Mouse (Mus musculus) gastrocnemius, adult 18-20 months (tissue): Measurements from ENCODE around the gene Ksr2. TPM values are rescaled to one million over a fixed set of nuclear protein-coding genes. Genes with fewer than 3 reads are reported as not detected.

Experiments
- DNase-seq: peaks from one replicate; pipeline ENCODE4 v3.0.0; 2021; ENCODE audit warnings: low spot score
- total RNA-seq, 2 experiments: library from RNA; stranded (reverse); gene quantifications; 2 replicates each; pipeline ENCODE4 v1.2.3; 2021

The Ksr2 gene
- total RNA-seq, 2 experiments from 2014 or later, result 0.09 to 0.11 TPM

DNA sequence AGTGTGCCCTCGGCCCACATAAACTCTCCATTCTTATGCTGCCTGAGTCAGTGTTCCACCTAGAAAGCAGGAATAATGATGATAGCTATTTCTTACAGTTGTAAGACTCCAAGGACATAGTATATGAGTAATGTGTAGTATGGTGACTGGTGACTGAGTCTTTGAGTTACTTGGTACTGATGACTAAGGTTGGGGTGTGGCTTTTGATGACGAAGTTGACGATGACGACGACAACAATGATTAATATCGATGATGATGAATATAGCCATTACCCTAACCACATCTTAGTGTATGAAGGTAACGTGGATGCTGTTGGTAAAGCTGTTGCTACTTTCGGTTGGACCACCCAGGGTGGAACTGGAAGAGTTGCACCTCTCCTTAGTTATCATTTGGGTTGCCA is 270.7 kb downstream of the Ksr2 start:
- DNase-seq, result no peak

DNA sequence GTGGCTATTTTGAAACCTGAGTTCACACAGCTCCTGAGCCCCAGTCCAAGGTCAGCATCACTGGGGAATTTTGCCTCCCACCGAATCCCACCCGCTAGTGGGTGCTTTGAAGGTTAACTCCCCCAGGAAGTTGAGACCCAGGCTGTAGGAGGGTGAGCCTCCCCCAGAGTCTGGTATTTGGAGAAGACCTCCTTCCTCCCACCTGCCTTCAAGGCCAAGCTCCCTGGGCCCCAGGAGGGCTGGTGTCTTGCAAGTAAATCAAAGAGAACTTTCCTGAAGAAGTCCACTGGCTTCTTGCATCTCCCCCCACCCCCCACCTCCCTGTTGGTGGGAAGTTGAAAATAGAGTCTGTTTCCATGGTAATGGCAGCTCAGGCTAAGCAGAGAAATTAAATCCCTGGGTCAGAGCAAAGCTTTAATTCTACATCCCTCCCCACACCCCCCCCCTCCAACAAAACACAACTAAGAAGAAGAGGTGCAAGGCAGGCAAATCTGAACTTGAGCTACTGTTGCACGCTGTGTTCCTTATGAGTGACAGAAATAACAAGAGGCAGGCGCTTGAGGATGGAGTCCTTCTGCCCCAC is 274.1 kb downstream of the Ksr2 start:
- DNase-seq, result no peak

DNA sequence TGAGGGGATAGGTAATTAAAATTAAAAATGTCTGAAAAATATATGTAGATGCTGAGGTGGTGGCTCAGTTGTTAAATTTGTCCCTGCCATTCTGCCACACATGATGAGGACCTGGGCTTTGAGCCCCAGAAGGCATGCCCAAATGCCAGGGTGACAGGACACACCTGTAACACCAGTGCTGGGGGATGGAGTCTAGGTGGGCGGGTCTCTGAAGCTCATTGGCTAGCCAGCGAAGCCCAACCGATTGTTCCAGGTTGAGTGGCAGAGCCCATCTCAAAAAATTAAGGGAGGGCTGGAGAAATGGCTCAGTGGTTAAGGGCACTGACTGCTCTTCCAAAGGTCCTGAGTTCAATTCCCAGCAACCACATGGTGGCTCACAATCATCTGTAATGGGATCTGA is 274.9 kb downstream of the Ksr2 start:
- no peak for DNase-seq

DNA sequence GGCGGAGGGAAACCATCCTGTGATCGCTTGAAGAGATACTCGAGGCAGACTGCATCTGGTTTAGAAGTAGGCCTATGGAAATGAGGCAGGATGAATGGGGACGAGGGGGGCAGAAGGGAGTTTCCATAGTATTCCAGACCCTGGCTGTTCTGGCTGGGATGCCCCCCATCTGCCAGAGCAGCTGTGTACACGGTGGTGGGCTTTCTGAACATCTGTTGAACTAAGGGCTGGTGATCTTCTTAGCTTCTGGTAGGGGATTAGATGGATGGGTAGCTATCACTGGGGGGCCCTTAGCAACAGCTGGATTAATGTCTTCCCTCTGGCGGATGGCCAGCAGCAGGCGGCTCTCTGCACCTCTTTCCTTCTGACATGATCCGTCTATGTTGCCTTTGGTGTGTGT is 276.0 kb downstream of the Ksr2 start:
- DNase-seq, result no peak

DNA sequence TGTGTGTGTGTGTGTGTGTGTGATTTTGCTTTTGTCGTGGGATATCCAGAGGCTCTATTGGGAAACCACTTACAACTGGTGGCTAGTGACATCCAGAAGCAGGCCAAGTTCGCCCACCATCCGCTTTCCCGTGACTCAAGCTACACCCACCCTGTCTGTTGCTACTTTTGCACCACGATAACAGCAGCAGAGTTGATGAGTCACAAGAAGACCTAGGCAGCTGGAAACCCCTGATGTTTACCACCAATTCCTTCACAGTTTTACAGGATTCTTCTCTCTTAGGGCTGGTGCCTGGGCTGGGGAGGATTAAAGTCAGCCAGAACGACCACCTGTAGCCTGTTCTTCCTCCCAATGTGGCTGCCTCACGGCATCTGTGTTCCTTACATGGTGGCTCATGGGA is 277.5 kb downstream of the Ksr2 start:
- DNase-seq, result no peak

DNA sequence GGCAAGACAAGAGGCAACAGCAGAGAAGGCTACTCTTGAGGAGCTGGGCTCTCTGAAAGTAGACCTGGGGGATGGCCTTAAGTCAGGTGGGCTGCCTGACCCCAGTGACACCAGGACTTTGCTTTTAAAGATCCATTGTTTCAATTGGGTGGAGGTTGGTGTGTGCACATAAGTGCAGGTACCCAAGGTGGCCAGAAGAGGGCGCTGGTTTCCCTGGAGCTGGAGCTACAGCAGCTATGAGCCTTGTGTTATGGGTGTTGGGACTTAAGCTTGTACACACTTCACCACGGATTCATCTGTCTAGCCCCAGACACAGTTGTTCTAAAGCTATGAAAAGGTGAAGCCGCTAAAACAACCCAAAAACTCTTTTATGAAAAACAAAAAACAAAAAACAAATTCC is 279.8 kb downstream of the Ksr2 start:
- no peak for DNase-seq

DNA sequence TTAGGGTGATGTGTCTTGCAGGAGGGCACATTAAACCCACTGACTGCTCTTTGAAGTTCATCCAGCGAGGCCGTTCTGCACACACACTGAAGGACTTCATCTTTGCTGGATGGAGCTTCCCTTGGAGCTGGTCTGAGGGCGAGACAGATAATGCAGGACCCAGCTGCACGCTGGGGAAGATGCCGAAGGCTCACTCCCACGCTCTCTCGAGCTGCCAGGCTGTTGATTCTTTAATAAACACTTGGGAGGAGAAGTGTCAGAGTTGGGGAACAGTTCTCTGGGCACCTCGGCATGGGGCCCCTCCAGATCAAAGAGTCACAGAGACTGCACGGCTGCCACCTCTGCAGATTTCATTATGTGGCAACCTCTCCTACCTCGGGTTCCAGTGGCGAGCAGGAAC is 280.8 kb downstream of the Ksr2 start:
- no peak for DNase-seq

DNA sequence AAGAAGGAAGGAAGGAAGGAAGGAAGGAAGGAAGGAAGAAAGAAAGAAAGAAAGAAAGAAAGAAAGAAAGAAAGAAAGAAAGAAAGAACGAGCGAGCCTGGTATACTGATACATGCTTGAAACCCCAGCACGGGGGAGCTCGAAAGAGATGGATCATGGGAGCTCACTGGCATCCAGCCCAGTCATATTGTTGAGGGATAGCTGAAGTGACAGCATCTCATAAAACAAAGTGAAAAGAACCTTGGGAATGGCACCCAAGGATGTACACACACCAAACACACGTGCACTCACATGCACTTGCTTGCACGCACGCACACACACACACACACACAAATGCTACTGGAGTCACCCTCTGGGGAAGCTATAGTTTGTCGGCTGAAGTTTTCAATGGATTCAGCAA is 282.6 kb downstream of the Ksr2 start:
- DNase-seq, result no peak

DNA sequence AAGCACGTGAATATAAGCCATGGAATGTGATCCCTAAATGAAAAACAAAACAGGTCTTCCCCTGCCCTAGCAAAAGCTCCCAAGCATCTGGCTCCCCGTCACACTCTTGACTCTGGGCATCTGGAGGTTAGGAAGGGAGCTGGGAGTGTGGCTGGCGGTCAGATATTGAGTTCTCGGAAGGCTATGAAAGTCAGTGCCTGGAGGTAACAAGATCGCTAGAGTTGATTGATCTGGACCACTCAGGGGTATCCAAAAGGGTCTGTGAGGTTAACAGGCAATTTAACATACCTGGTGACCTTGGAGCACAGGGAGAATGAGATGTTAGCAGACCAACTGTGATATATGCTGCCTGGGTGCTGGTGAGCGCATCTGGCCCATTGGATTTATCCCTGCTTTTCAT is 283.8 kb downstream of the Ksr2 start:
- DNase-seq, result no peak

DNA sequence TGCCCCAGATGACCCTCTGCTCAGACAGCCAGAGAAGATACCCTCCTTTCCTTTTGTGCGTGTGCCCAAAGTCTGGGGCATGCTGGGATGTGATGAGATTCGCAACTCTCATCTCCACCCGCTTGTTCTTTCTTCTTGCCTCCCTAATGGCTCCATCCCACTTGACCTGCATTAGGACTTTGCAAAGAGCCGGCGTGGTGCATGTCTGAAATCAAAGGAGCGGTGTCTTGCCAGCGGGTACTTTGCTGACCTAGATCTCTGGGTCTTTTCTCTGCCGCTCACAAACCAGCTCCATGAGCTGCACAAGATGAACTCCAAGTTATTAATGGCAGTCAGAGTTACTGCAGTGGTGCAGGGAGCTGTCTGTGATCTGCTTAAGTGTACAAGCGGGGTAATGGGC is 290.6 kb downstream of the Ksr2 start:
- no peak for DNase-seq

DNA sequence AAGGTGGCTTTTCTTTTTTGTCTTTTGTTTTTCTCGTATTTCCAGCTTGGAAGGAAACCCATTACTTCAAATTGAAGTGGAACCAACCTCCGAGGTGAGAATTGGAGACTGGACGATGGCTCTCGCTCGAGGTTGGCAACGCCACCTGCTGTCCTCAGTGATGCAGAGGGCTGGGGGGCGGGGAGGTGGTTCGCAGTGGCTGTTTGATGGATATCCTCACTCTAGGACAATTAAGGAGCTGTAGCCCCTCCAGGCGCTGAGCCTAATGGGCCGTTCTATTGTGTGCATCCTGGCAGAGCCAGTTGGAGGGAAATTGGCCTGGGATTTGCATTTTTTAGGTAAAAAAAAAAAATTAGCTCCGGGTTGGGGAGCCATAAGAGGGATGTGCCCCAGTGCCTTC is 292.8 kb downstream of the Ksr2 start:
- no peak for DNase-seq

DNA sequence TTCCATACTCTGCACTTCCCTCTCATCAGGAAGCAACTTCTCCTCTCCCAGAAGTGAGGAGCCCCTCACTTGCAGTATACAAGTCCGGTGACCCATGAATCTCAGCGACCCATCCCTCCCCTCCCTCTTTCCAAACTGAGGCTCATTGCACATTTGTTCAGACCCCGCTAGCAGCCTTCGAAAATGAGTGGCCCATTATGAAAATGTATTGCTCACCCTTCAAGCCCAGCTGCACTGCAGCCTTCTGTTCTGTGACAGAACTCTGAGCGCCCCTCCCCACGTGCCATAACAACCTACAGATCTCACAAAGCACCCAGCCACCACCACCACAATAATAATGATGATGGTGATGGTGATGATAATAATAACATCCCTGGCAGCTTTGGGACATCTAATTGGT is 295.5 kb downstream of the Ksr2 start:
- DNase-seq, result no peak

DNA sequence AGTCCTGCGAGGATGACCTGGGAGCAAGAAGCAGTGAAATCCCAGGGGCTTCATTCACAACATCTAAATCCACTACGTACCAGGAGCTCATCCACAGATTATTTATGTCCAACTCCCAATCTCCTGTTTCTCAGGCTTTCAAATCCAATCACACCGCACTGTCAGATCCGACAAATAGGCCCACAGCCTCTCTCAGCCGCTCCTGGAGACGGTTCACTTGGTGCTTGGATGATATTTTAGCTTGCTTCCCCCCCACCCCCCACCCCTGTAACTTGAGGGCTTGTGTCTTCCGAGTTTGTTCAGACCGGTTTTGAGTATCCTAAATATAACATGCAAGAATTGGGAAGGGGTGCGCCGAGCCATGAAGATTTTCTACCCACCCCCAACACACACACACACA is 297.8 kb downstream of the Ksr2 start:
- no peak for DNase-seq

DNA sequence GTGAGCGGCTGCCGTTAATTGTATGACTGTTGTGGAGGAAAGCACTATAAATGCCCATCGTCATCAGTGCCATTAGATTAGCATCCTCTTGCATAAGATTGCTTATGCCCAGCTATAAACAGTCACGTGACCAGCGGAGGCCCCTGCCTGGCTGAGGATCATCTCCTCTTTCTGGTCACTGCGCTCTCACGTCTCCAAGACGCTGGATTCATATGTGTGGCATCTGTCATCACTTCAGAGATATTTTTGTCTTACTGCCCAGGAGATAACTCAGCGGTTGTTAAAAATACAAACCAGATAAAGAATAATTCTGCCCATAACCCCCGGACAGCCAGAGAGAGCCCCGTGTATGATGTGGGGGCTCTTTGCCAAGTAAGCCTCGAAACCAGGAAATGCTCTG is 298.4 kb downstream of the Ksr2 start:
- DNase-seq, result no peak

DNA sequence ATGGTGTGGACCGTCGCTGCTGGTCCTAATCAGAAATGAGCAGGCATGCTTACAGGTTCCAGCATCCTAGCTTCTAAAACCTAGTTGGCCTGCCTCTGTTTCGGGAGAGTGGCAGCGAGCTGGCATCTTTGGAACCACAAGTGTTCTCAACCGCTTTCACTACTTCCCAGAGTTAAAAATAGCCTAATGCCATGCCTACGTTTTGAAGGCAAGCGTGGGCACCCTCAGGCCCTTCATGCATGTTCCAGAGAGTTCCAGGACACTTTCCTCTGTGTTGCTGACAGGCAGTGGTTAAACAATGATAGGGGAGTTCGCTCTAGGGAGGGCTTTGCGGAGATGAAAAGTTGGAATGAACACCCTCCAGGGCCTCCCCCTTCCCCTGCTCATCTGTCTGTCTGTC is 303.3 kb downstream of the Ksr2 start:
- no peak for DNase-seq

DNA sequence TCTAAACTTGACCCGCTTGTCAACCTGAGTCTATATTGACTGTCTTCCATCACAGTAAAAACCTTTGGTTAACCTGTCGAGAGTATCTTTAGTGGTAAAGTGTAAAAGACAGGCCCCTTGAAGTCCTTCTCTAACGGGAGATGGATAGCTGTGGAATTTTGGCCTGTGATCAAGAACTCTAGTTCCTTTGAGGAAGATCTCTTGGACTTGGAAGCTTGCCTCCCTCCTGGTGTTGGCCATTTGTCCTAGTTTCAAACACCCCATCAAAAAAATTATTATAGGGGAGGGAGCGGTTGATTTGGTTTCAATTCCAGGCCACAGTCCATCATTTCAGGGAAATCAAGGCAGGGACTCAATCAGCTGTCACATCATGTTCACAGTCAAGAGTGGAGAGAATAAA is 309.5 kb downstream of the Ksr2 start:
- DNase-seq, result no peak

DNA sequence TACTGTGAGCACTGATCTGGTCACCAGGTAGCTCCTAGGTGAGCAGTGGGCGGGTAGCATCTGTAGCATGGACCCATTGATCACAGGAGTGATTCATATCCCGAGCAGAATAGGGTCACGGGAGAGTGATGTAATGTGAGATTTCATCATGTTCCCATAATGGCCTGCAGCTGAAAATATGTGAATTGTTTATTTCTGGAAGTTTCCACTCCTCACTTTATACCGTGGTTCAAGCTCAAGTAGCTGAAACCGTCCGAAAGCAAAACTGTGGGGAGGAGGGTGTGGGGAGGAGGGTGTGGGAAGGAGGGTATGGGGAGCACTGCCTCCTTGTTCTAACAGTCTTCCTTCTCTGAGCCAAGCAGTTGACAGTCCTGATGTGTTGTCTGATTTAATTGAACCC is 312.7 kb downstream of the Ksr2 start:
- DNase-seq, result no peak

DNA sequence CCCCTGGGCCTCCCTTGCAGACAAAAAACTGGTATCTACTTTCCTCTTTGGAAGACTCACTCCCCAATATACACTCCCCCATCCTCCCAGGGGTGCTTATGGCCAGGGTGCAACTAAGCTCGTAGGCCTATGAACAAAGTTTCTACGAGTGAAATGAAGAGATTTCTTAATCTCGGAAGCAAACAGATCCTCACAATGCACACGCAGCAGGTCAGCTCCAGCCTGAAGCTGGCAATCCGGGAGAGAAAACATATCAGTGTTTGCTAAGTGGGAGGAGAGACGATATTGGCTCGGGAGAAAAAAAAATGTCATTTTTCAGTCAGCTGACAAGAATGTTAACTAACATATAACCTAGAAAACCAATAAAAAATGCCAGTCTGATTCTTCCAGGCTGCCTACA is 313.3 kb downstream of the Ksr2 start:
- no peak for DNase-seq

DNA sequence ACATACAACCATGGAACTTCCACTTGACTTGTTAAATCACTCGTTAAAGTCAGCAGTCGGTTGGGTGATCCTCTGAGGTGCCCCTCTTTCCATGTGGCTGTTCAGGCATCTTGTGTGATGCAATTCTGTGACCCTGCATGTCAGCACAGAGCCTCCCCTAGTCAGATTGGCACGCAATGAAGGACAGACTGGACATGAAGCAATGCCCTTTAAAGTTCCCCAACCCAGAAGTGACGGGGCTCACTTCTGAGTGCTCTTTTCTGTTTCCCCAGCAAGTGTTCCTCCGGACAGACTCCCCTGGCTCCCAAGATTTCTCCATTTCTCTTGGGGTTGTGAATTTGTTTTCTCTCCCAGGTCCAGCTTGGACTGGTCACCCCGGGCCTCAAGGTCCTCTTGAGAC is 317.5 kb downstream of the Ksr2 start:
- DNase-seq, result no peak

DNA sequence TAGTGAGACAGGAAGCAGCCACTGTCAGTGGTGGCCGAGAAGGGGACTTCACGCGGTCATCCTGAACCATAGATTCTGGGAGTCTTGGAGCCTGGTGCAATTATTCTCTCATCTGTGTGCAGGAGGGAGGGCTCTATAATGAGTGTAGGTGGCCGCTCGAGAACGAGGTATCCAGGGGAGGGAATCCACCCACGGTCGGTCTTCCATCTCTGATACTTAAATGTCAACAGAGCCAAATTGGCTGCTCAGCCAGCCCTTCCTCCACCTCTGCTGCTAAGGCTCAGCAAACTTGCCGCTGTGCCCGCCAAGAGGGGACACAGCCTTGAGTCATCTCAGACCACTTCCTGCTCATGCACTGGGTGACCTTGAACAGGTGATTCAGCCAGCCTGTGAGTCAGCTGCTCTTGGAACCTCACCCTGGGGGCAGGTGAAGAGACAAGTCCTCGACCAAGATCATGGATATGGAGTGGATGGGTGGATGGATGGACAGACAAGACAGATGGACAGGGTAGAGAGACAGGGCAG is 330.9 kb downstream of the Ksr2 start:
- DNase-seq, result no peak

DNA sequence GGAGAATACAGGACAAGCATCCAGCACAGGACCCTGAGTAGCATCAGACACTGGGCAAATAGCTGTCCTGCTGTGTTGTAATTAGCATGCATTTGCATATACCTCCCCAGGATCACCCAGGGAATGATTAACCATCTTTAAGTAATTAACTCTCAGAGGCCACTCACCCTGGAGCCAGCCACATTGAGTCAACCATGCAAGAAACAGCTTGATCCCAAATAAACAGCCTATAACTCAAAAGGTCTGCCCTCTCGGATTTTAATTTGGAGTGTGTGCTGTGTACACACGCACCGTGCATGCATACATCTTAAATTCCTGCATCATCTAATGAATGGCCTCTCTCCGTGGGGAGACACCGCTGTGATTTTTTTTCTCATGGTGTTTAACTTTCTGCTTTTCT is 335.6 kb downstream of the Ksr2 start:
- DNase-seq, result no peak

DNA sequence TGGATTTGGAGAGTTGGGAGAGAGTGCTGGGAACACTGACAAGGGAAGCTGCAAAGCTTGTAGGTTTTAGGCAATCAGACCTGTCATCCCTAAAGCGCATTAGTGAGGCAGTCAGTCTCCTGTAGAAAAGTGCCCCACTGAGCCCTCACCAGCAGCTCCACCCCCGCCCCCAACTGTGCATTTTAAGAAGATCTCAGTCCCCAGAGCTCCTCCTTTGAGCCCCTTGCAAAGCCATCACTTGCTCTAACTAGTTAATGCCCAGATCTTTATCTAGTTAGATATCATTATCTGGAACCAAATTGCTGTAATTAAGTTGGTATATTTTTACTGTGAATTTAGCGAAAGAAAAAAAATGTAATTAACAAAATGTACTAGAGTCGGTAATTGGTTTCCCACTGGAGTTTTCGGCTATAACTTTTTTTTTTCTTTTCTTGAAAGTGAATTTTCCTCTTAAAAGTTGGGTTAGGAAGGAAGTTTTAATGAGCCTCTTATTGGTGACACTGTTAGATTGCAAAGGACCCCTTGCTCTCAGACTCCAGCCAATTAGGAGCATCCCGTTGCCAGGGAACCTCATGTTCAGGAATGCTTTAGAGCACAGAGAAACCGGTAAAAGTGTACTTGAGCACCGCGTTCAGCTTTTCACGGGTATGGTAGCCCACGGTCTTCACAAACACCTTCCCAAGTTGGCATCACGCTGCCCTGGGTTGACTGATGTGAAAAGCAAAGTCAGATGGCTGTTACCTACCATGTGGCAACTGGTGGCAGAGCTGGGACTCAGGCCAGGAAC is 344.1 kb downstream of the Ksr2 start:
- DNase-seq, result no peak

DNA sequence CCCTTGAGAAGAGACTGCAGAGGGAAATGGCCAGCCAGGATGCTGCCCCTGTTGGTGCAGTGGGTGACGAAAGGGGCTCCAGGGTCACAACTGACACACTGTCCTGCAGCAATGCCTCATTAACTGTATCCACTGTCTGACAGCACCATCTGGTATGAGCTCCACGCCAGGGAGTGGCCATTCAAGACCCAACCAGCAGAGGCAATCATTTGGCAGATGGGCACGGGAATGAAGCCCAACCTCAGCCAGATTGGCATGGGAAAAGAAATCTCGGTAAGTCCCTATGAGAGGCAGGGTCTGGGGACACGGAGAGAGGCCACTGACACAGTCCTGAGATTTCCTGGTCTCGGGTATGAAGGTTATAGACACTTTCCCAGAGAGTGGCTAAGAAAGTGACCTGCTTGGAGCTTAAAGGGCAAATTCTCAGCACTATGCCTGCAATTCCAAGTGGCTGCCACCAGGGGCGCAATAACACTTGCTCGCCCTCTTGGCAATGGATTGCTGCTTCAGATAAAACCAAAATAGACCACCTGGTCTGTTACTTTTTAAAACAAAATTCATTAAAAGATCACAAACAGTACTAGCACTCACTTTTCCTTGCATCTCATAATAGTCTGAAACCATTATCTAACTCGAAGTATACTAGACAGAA is 347.5 kb downstream of the Ksr2 start:
- no peak for DNase-seq
